Mouse (Mus musculus) midbrain, embryonic 15.5 days (tissue): ENCODE results near the gene Olfr807. TPM values are rescaled to one million over a fixed set of nuclear protein-coding genes. Genes with fewer than 3 reads are reported as not detected.

Experiments
- ATAC-seq: fragments of 200-750 bp; cut with Nextera tagmentation; replicated peaks from 2 replicates; pipeline ENCODE4 v1.8.0; 2017; ENCODE audit warnings: moderate TSS enrichment
- H3K27ac ChIP-seq: fragments of 300-500 bp; sonication (generic); 2 replicates; pipeline ENCODE4 v1.5.1; 2015; ENCODE audit warnings: mild to moderate bottlenecking, inconsistent platforms
- H3K27me3 ChIP-seq: fragments of 300-500 bp; sonication (generic); replicated peaks from 2 replicates; pipeline ENCODE4 v1.6.1; 2015; ENCODE audit warnings: inconsistent platforms
- H3K36me3 ChIP-seq: fragments of 300-500 bp; sonication (generic); replicated peaks from 2 replicates; pipeline ENCODE4 v1.6.1; 2015; ENCODE audit warnings: inconsistent platforms
- H3K4me1 ChIP-seq: fragments of 300-500 bp; sonication (generic); 2 replicates; pipeline ENCODE4 v1.6.1; 2015; ENCODE audit warnings: inconsistent platforms
- H3K4me2 ChIP-seq: fragments of 300-500 bp; sonication (generic); 2 replicates; pipeline ENCODE4 v1.6.1; 2015; ENCODE audit warnings: inconsistent platforms, mild to moderate bottlenecking, moderate library complexity
- H3K4me3 ChIP-seq: fragments of 300-500 bp; sonication (generic); 2 replicates; pipeline ENCODE4 v1.5.1; 2015; ENCODE audit warnings: mild to moderate bottlenecking, inconsistent platforms
- H3K9ac ChIP-seq: fragments of 300-500 bp; sonication (generic); 2 replicates; pipeline ENCODE4 v1.6.1; 2015; ENCODE audit warnings: mild to moderate bottlenecking, inconsistent platforms
- H3K9me3 ChIP-seq: fragments of 300-500 bp; sonication (generic); 2 replicates; pipeline ENCODE4 v1.6.1; 2016; ENCODE audit warnings: inconsistent platforms
- WGBS: fragments of 180-500 bp; shearing (Covaris S2); methylation state at CpG from one replicate; pipeline ENCODE4 v1.1.7; 2015; ENCODE audit warnings: mixed read lengths; 5-methylcytosine and 5-hydroxymethylcytosine counted together
- microRNA-seq: library from miRNA; unstranded; fragments of <30 nt; microRNA quantifications from one replicate; pipeline ENCODE4, GENCODE M21; 2016
- polyA plus RNA-seq: library from polyadenylated mRNA; unstranded; fragments of >200 nt; fragmentation: Nextera tagmentation; extraction: Ambion mirVana; gene quantifications from 2 replicates; pipeline ENCODE4 v1.2.1, GENCODE M21; 2015

The Olfr807 gene
- not detected in 2 replicates for polyA plus RNA-seq

DNA sequence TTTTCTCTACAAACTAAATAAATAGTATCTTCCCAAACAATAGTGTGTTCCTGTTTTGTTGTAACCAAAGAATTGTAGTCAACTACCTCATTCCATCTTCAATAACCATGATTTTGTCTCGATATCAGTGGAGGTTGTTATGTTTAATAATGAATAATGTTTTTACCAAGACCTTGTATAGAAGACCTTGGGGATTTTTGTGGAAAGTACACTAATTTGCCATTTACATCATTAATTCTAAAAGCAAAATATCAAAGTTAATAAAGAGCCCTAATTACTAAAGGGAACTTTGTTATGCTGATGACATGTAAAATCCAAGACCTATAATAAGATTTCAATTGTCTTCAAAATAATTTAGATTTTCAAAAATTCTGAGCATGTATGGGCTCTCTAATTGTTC, at the start of gene Olfr807:
TSS of gene Olfr807 (minus strand) at position 101 of the 400 bp plus-strand sequence.
- H3K9me3 ChIP-seq = no peaks in the 10 kb centered on the region
- ATAC-seq = no peak
- H3K4me3 ChIP-seq = no peak within 1 kb of the TSS
- H3K4me2 ChIP-seq = no peak within 1 kb of the TSS
- no peaks in the 10 kb centered on the region for H3K27me3 ChIP-seq
- no peak within 1 kb of the TSS for H3K9ac ChIP-seq
- no peak within 1 kb of the TSS for H3K27ac ChIP-seq
- H3K4me1 ChIP-seq = no peaks in the 10 kb centered on the region
- 82% methylated on average over 1 of the region's 1 CpGs for WGBS
- no peaks in the 10 kb centered on the region for H3K36me3 ChIP-seq

DNA sequence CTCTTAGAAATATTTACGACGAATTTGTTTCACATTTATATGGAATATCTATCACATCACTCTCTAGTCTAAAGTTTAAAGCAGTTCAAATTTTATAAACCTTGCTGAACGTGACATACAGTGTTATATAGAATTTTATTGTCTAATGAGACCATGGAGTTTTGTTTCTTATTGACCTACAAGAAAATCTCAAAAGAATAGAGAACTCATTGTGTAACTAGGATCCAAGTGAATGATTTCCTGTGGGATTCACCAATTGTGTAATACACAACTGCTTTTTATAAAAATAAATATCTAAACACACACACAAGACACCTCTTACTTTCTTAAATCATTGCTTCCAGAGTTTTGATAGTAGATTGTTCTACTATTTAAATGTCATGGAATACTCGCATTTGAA, 46.7 kb upstream of the Olfr807 start, which contains the start of gene Olfr811:
TSS of gene Olfr811 (minus strand) at position 101 of the 400 bp plus-strand sequence.
- H3K9me3 ChIP-seq = no peaks in the 10 kb centered on the region
- H3K4me2 ChIP-seq = no peak within 1 kb of the TSS
- no peak for ATAC-seq
- no peaks in the 10 kb centered on the region for H3K4me1 ChIP-seq
- H3K36me3 ChIP-seq = no peaks in the 10 kb centered on the region
- H3K4me3 ChIP-seq = no peak within 1 kb of the TSS
- no peak within 1 kb of the TSS for H3K9ac ChIP-seq
- 86% methylated on average over 4 of the region's 4 CpGs for WGBS
- H3K27ac ChIP-seq = no peak within 1 kb of the TSS
- H3K27me3 ChIP-seq = no peaks in the 10 kb centered on the region

GRCm38 (mm10) chr10:129794817-129795216, 37.2 kb upstream of the Olfr807 start, which contains the start of gene Olfr810:
TSS of gene Olfr810 (minus strand) at chr10:129794917.
- H3K9ac ChIP-seq = no peak within 1 kb of the TSS
- H3K36me3 ChIP-seq = no peaks in the 10 kb centered on the region
- no peaks in the 10 kb centered on the region for H3K9me3 ChIP-seq
- H3K4me3 ChIP-seq = no peak within 1 kb of the TSS
- no peaks in the 10 kb centered on the region for H3K4me1 ChIP-seq
- no peak within 1 kb of the TSS for H3K27ac ChIP-seq
- no peak for ATAC-seq
- no peaks in the 10 kb centered on the region for H3K27me3 ChIP-seq
- H3K4me2 ChIP-seq = no peak within 1 kb of the TSS

DNA sequence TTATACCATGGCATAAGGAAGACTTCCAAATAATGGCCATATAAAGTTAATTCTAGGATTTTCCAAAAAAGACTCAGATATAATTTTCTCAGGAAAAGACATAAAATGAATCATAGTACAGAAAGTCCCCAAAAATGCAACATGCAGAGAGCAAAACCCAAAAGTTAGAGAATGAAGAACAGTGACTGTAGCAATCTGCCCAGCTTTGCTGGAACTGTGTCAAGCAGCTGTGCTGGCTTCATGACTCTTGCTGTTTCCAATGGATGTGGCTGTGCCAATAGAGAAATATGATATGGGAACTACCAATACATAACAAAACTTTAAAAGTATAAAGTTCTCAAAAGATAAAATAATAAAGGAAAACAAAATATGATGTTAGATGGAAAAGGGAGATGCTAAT, 20.5 kb upstream of the Olfr807 start:
- H3K27me3 ChIP-seq = no peaks in the 10 kb centered on the region
- no peak overlapping the region for H3K4me3 ChIP-seq
- H3K27ac ChIP-seq = no peak overlapping the region
- no peaks in the 10 kb centered on the region for H3K4me1 ChIP-seq
- no peaks in the 10 kb centered on the region for H3K9me3 ChIP-seq
- H3K4me2 ChIP-seq = no peak overlapping the region
- no peaks in the 10 kb centered on the region for H3K36me3 ChIP-seq
- no peak for ATAC-seq
- H3K9ac ChIP-seq = no peak overlapping the region

GRCm38 (mm10) chr10:129774338-129774737, 16.7 kb upstream of the Olfr807 start, which contains the start of gene Olfr809:
TSS of gene Olfr809 (plus strand) at chr10:129774638.
- no peaks in the 10 kb centered on the region for H3K27me3 ChIP-seq
- H3K27ac ChIP-seq = no peak within 1 kb of the TSS

DNA sequence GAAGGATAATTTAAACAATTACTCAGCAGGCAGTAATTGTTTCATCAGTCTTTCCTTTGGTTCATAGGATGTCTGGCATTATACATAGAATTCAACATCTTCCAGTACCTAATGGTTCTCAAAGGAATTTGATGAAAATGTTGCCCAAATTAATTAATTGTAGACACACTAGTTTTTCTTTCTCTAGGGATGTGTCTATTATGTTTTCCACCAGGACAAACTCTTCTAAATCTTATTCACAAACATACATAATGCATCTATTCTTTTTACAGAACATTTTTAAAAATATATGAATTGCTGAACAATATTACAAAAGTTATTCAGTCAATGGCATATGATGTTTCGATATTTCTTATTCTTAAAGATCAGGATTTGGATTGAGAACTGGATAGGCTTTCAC, 7.6 kb upstream of the Olfr807 start, which contains the start of gene Olfr808:
TSS of gene Olfr808 (plus strand) at position 301 of the 400 bp plus-strand sequence.
- no peak within 1 kb of the TSS for H3K9ac ChIP-seq
- no peak within 1 kb of the TSS for H3K27ac ChIP-seq
- no peaks in the 10 kb centered on the region for H3K36me3 ChIP-seq
- no peaks in the 10 kb centered on the region for H3K9me3 ChIP-seq
- H3K27me3 ChIP-seq = no peaks in the 10 kb centered on the region
- H3K4me1 ChIP-seq = no peaks in the 10 kb centered on the region
- ATAC-seq = no peak
- no peak within 1 kb of the TSS for H3K4me3 ChIP-seq
- no peak within 1 kb of the TSS for H3K4me2 ChIP-seq
- WGBS = 90% methylated on average over 1 of the region's 1 CpGs

More at GRCm38 (mm10) chr10:129774338-129774737, 16.7 kb upstream of the Olfr807 start, which contains the start of gene Olfr809:
- no peak within 1 kb of the TSS for H3K4me3 ChIP-seq
- no peaks in the 10 kb centered on the region for H3K36me3 ChIP-seq
- no peak for ATAC-seq
- H3K9ac ChIP-seq = no peak within 1 kb of the TSS
- H3K9me3 ChIP-seq = no peaks in the 10 kb centered on the region
- H3K4me2 ChIP-seq = no peak within 1 kb of the TSS
- no peaks in the 10 kb centered on the region for H3K4me1 ChIP-seq

DNA sequence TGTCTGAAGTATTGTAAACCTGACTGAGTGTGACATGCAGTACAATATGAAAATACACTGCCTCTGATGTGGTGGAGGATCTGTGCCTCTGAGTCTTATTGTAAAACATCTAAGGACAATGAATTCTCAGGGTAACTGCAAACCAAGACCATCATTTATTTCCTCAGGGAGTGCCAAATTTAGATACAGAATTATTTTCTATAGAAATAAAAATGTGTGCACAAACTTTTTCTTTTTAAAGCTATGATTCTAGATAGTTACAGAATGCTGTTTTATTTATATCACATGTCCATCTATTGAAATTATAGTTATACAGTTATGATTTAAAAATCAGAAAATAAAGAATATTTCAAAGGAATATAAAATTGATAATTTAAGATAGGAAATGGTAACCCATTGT, 15.8 kb downstream of the Olfr807 start, which contains the start of gene Olfr806:
TSS of gene Olfr806 (minus strand) at position 101 of the 400 bp plus-strand sequence.
- Histone ChIP-seq H3K9ac (no peak within 1 kb of the TSS), H3K36me3 (no peaks in the 10 kb centered on the region), H3K27ac (no peak within 1 kb of the TSS), H3K4me2 (no peak within 1 kb of the TSS), H3K4me1 (no peaks in the 10 kb centered on the region), H3K4me3 (no peak within 1 kb of the TSS), H3K9me3 (no peaks in the 10 kb centered on the region), H3K27me3 (no peaks in the 10 kb centered on the region)
- no peak for ATAC-seq

- no peak within 1 kb of the TSS for H3K27ac ChIP-seq
- H3K27me3 ChIP-seq = no peaks in the 10 kb centered on the region
- no peak for ATAC-seq
- H3K36me3 ChIP-seq = no peaks in the 10 kb centered on the region
- H3K4me1 ChIP-seq = no peaks in the 10 kb centered on the region
- H3K9me3 ChIP-seq = no peaks in the 10 kb centered on the region
- H3K4me3 ChIP-seq = no peak within 1 kb of the TSS
- WGBS = 93% methylated on average over 2 of the region's 2 CpGs
- no peak within 1 kb of the TSS for H3K4me2 ChIP-seq
- H3K9ac ChIP-seq = no peak within 1 kb of the TSS
Observed at GRCm38 (mm10) chr10:129729275-129729674, 28.3 kb downstream of the Olfr807 start, which contains the start of gene Olfr805. TSS of gene Olfr805 (minus strand) at chr10:129729375.

Small RNA genes lying within 50 kb of the gene (microRNA-seq; reads per million reads assigned to microRNA genes)
- gene Gm24485 = not detected

Other genes with a start within 250 kb of the Olfr807 start
- not detected in 2 replicates for gene Olfr791, start 236.0 kb downstream of the Olfr807 start, polyA plus RNA-seq
- gene Olfr792, start 218.6 kb downstream of the Olfr807 start, polyA plus RNA-seq = not detected in 2 replicates
- gene Olfr794, start 190.1 kb downstream of the Olfr807 start, polyA plus RNA-seq = not detected in 2 replicates
- not detected in 2 replicates for gene Olfr796, start 145.2 kb downstream of the Olfr807 start, polyA plus RNA-seq
- not detected in 2 replicates for gene Olfr798, start 129.9 kb downstream of the Olfr807 start, polyA plus RNA-seq
- gene Olfr799, start 120.3 kb downstream of the Olfr807 start, polyA plus RNA-seq = not detected in 2 replicates
- gene Olfr800, start 100.1 kb downstream of the Olfr807 start, polyA plus RNA-seq = not detected in 2 replicates
- gene Olfr801, start 83.9 kb downstream of the Olfr807 start, polyA plus RNA-seq = not detected in 2 replicates
- gene Olfr802, start 69.6 kb downstream of the Olfr807 start, polyA plus RNA-seq = 0.06 TPM in 2 replicates
- not detected in 2 replicates for gene Olfr803, start 63.5 kb downstream of the Olfr807 start, polyA plus RNA-seq
- gene Olfr804, start 54.6 kb downstream of the Olfr807 start, polyA plus RNA-seq = not detected in 2 replicates
- not detected in 2 replicates for gene Olfr805, start 28.4 kb downstream of the Olfr807 start, polyA plus RNA-seq
- not detected in 2 replicates for gene Olfr806, start 15.9 kb downstream of the Olfr807 start, polyA plus RNA-seq
- gene Olfr808, start 7.7 kb upstream of the Olfr807 start, polyA plus RNA-seq = not detected in 2 replicates
- gene Olfr809, start 16.8 kb upstream of the Olfr807 start, polyA plus RNA-seq = not detected in 2 replicates
- not detected in 2 replicates for gene Olfr810, start 37.1 kb upstream of the Olfr807 start, polyA plus RNA-seq
- gene Olfr811, start 46.6 kb upstream of the Olfr807 start, polyA plus RNA-seq = not detected in 2 replicates
- gene Olfr812, start 88.3 kb upstream of the Olfr807 start, polyA plus RNA-seq = not detected in 2 replicates
- not detected in 2 replicates for gene Olfr813, start 97.6 kb upstream of the Olfr807 start, polyA plus RNA-seq
- gene Olfr814, start 122.1 kb upstream of the Olfr807 start, polyA plus RNA-seq = not detected in 2 replicates
- gene Olfr815, start 148.1 kb upstream of the Olfr807 start, polyA plus RNA-seq = not detected in 2 replicates
- gene Olfr816, start 157.8 kb upstream of the Olfr807 start, polyA plus RNA-seq = not detected in 2 replicates
- gene Olfr818, start 191.3 kb upstream of the Olfr807 start, polyA plus RNA-seq = not detected in 2 replicates
- not detected in 2 replicates for gene Olfr819, start 209.5 kb upstream of the Olfr807 start, polyA plus RNA-seq
- not detected in 2 replicates for gene Olfr247, start 218.3 kb upstream of the Olfr807 start, polyA plus RNA-seq
- not detected in 2 replicates for gene Gm10310, start 227.3 kb upstream of the Olfr807 start, polyA plus RNA-seq